In the genomic region with DNA sequence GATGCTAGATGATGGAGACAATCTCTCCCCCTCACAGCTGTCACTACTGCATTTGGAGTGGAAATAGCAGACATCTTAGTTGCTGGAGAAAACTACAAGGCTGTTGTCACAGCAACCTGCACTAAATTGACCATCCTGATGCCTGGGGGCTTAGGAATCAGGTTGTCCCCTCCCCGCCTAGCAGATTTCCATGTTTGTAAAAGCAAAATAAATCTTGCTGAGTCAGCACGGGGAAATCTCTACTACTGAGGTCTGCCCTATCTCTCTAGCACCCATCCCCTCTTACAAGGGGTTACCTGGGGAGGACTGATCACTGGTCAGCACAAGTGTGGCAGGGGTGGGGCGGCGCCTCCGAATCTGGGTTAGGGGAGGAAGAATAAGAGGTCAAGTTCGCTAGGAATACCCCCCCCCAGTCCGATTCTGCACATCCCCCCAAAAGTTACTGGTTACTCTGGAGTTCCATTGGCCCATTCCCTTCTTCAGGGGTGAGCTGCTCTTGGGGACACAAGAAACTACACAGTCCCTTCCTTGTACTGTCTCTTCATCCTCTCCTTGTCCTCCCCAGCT, we compare ENCODE assay signal across 25 mouse cellular contexts. TPM values are rescaled to one million over a fixed set of nuclear protein-coding genes. Genes with fewer than 3 reads are reported as not detected.
DNase-seq lines count a peak whose midpoint lies in the region; TF ChIP-seq lines count a peak whose summit lies in the region.
"Had no signal": no experiment of that assay in that cellular context is flagged by ENCODE, and none has a peak within 500 bp of the region (broad histone marks: within the 10 kb centered on the region; RNA-seq: fewer than 3 reads in every experiment).

No protein-coding gene starts in this region.

- H3K79me2 ChIP-seq in CH12.LX (replicated peaks; ENCODE audit: control insufficient read depth, extremely low read depth, insufficient read depth, poor library complexity, severe bottlenecking) (no peaks in the 10 kb centered on the region), MEL (ENCODE audit: control insufficient read depth, insufficient read depth, low read length, poor library complexity) (no peaks in the 10 kb centered on the region)

- H3K4me2 ChIP-seq in CH12.LX (ENCODE audit: insufficient read depth, low read depth, poor library complexity, severe bottlenecking), result no peak overlapping the region
- H3K4me2 ChIP-seq: embryonic facial prominence, embryonic 12.5 days; forebrain, embryonic 13.5 days; forebrain, embryonic 15.5 days had no signal

- TF ChIP-seq EP300 in CH12.LX (IDR thresholded peaks at IDR 0.05; ENCODE audit: low read length) (no peak), MEL (IDR thresholded peaks at IDR 0.05; ENCODE audit: low read depth in 1 of 2, low read length in 2 of 2) (no peak)

- H3K4me1 ChIP-seq in CH12.LX (ENCODE audit: control insufficient read depth in 1 of 2, insufficient read depth in 2 of 2), result peaks cover 0 to 15% of the 10 kb centered on the region in 2 experiments; a peak in 1 of 4 replicates
- no peaks in the 10 kb centered on the region for H3K4me1 ChIP-seq in MEL (ENCODE audit: control insufficient read depth in 1 of 2, insufficient read depth in 2 of 2, low read length in 2 of 2)

- H3K36me3 ChIP-seq in CH12.LX (replicated peaks in 1 of 2; ENCODE audit: control insufficient read depth in 1 of 2, insufficient read depth in 1 of 2, low read length in 1 of 2), result peaks cover 6 to 48% of the 10 kb centered on the region in 2 experiments
- H3K36me3 ChIP-seq in MEL (ENCODE audit: control insufficient read depth in 1 of 2, insufficient read depth in 2 of 2, low read length in 2 of 2), result no peaks in the 10 kb centered on the region
- H3K36me3 ChIP-seq: embryonic facial prominence, embryonic 10.5 days; embryonic facial prominence, embryonic 12.5 days; G1E had no signal

- no peak overlapping the region for H3K4me3 ChIP-seq in layer of hippocampus, adult 2 months
- H3K4me3 ChIP-seq in CH12.LX (replicated peaks in 1 of 3; ENCODE audit: low read depth in 2 of 3, low read length in 2 of 3, poor library complexity in 1 of 3) (no peak overlapping the region), MEL (ENCODE audit: control insufficient read depth in 1 of 2, insufficient read depth in 1 of 2, low read depth in 2 of 2, low read length in 2 of 2) (no peak overlapping the region)
- H3K4me3 ChIP-seq: embryonic facial prominence, embryonic 10.5 days; embryonic facial prominence, embryonic 12.5 days; forebrain, embryonic 13.5 days; forebrain, embryonic 15.5 days had no signal

- no peak for TF ChIP-seq POLR2A in CH12.LX (IDR thresholded peaks at IDR 0.05; ENCODE audit: low read depth, low read length)
- TF ChIP-seq POLR2A in MEL (IDR thresholded peaks at IDR 0.05; ENCODE audit: control insufficient read depth in 1 of 2, insufficient read depth in 1 of 2, low read depth in 1 of 2, low read length in 2 of 2, poor library complexity in 1 of 2), result no peak

- H3K27me3 ChIP-seq in CH12.LX (replicated peaks), result no peaks in the 10 kb centered on the region
- no peaks in the 10 kb centered on the region for H3K27me3 ChIP-seq in MEL (ENCODE audit: control insufficient read depth in 1 of 2, insufficient read depth in 2 of 2, low read length in 2 of 2)
- H3K27me3 ChIP-seq: forebrain, embryonic 13.5 days; forebrain, embryonic 15.5 days had no signal

- no peak for TF ChIP-seq RAD21 in CH12.LX (IDR thresholded peaks at IDR 0.05; ENCODE audit: low read depth, low read length)
- TF ChIP-seq RAD21 in MEL (IDR thresholded peaks at IDR 0.05; ENCODE audit: low read depth, low read length), result no peak

- dilution Hi-C loops in CH12.LX (cut with MboI; ENCODE audit: extremely low pct_ligation_motif_present, extremely low pct_unique_long_range_greater_than_20kb, low sequenced_read_pairs), result no loop called here

- no peak for TF ChIP-seq CTCF in layer of hippocampus, adult 2 months (conservative IDR thresholded peaks at IDR 0.05)
- 0 out of 4 replicates have a peak, but pooled peaks of 1 of the 2 experiments have one; percentile 4 for TF ChIP-seq CTCF in CH12.LX (conservative IDR thresholded peaks at IDR 0.05 in 1 of 2, IDR thresholded peaks at IDR 0.05 in 1 of 2; ENCODE audit: low read depth in 2 of 2, low read length in 2 of 2)
- TF ChIP-seq CTCF in MEL (IDR thresholded peaks at IDR 0.05 in 2 of 3, conservative IDR thresholded peaks at IDR 0.05 in 1 of 3; ENCODE audit: control insufficient read depth in 1 of 3, insufficient read depth in 1 of 3, low read depth in 2 of 3, low read length in 3 of 3, poor library complexity in 1 of 3, severe bottlenecking in 1 of 3), result no peak

- no peaks in the 10 kb centered on the region for H3K9me3 ChIP-seq in CH12.LX (replicated peaks; ENCODE audit: low read length)
- no peaks in the 10 kb centered on the region for H3K9me3 ChIP-seq in MEL (replicated peaks; ENCODE audit: insufficient read depth, low read length)
- H3K9me3 ChIP-seq: embryonic facial prominence, embryonic 10.5 days; embryonic facial prominence, embryonic 12.5 days; forebrain, embryonic 13.5 days; forebrain, embryonic 15.5 days; G1E had no signal

- H3K27ac ChIP-seq in layer of hippocampus, adult 2 months, result peak overlapping the region; percentile 63; the same call in 1 of the 2 replicates
- H3K27ac ChIP-seq in CH12.LX (ENCODE audit: insufficient read depth, low read depth), result no peak overlapping the region
- no peak overlapping the region for H3K27ac ChIP-seq in MEL (ENCODE audit: control insufficient read depth, low read depth, low read length)
- H3K27ac ChIP-seq: embryonic facial prominence, embryonic 10.5 days; embryonic facial prominence, embryonic 12.5 days; forebrain, embryonic 13.5 days; forebrain, embryonic 15.5 days had no signal

- in situ Hi-C loops in CH12.LX (cut with MboI; ENCODE audit: low pct_ligation_motif_present, low pct_unique_long_range_greater_than_20kb, low sequenced_read_pairs), result no loop called here

- peak; percentile 81 for DNase-seq in heart, adult 11 months
- no peak for DNase-seq in heart, postnatal 25 days (ENCODE audit: low spot score)
- DNase-seq in layer of hippocampus, adult 2 months (ENCODE audit: low spot score in 2 of 2), result peak in 1 of 2 experiments; percentile 9
- DNase-seq in layer of hippocampus, postnatal 14 days (ENCODE audit: low spot score in 2 of 2), result no peak
- DNase-seq in CH12.LX (ENCODE audit: extremely low read depth) (no peak), MEL (ENCODE audit: low read depth, low spot score) (no peak)
- DNase-seq in left cerebral cortex, postnatal 4 days, result no peak
- DNase-seq: adrenal gland, adult 8-10 months; adrenal gland, postnatal 14 days; adrenal gland, postnatal 36 days; B cell, adult 2 months; cerebellum, adult 11-12 months; cerebellum, adult 2 months; cerebellum, adult 9-10 months; cerebellum, postnatal 25 days; forebrain, postnatal 0 days had no signal

- H3K9ac ChIP-seq in CH12.LX (ENCODE audit: insufficient read depth, low read depth), result no peak overlapping the region
- H3K9ac ChIP-seq in MEL (ENCODE audit: control insufficient read depth, low read depth, low read length, poor library complexity, severe bottlenecking), result no peak overlapping the region
- H3K9ac ChIP-seq: embryonic facial prominence, embryonic 12.5 days; forebrain, embryonic 13.5 days; forebrain, embryonic 15.5 days had no signal

- intact Hi-C loops in heart, postnatal 25 days (cut with DNase I), result no loop called here
- intact Hi-C loops in left cerebral cortex, postnatal 4 days (cut with DNase I), result no loop called here

TF ChIP-seq in CH12.LX, 34 proteins besides CTCF, POLR2A, EP300 and RAD21 (continues in another document):
- TF ChIP-seq TBP (conservative IDR thresholded peaks at IDR 0.05; ENCODE audit: low read depth, low read length), result no peak
- no peak for TF ChIP-seq SIN3A (IDR thresholded peaks at IDR 0.05; ENCODE audit: low read length)
- TF ChIP-seq MAFK (IDR thresholded peaks at IDR 0.05; ENCODE audit: insufficient replicate concordance, low read length), result peak; percentile 98
- TF ChIP-seq KAT2A (IDR thresholded peaks at IDR 0.05; ENCODE audit: insufficient replicate concordance, low read length), result no peak

TF ChIP-seq in MEL, 35 proteins besides CTCF, POLR2A, EP300 and RAD21:
- peak; percentile 76; the same call in 1 of the 2 replicates for TF ChIP-seq MAFK (IDR thresholded peaks at IDR 0.05; ENCODE audit: borderline replicate concordance, low read depth, low read length)
- no peak for TF ChIP-seq NRF1 (IDR thresholded peaks at IDR 0.05; ENCODE audit: insufficient read depth, low read depth, low read length, poor library complexity, severe bottlenecking)

RNA-seq across cellular contexts. Expression of gene Ppp1r1a, which starts 3.7 kb away (rescaled TPM):
- total RNA-seq in heart, postnatal 25 days (2021), result 10 to 100 TPM; 10.5 to 12.0 TPM
- 100 to 1,000 TPM; 118 to 136 TPM for total RNA-seq in layer of hippocampus, adult 2 months (2021)
- 100 to 1,000 TPM; 121 to 126 TPM for total RNA-seq in layer of hippocampus, postnatal 14 days (2021)
- total RNA-seq in CH12.LX (2012; rRNA removed), result 0.21 TPM in 1 of 2 replicates, not detected in the other
- total RNA-seq in CH12.LX (2014; rRNA removed), result not detected in 2 replicates
- 0.59 and 1.1 TPM in 2 replicates for polyA plus RNA-seq in CH12.LX (2012; ENCODE audit: insufficient read length, low read depth)
- total RNA-seq in MEL (2012; rRNA removed), result not detected in 2 replicates
- not detected for polyA plus RNA-seq in MEL (2012; ENCODE audit: insufficient read depth in 1 of 2, insufficient read length in 2 of 2, low read depth in 1 of 2, low replicate concordance in 2 of 2, missing spikeins in 1 of 2)
- total RNA-seq in left cerebral cortex, postnatal 4 days (2021), result 100 to 1,000 TPM; 144 to 153 TPM
- total RNA-seq: G1E had no signal
- polyA plus RNA-seq: CD4-positive, CD25-positive, alpha-beta regulatory T cell, adult 4 months; G1E had no signal

RNA-seq across cellular contexts. Expression of gene Glycam1, which starts 30.7 kb away (rescaled TPM):
- total RNA-seq in heart, postnatal 25 days (2021), result not detected
- total RNA-seq in layer of hippocampus, adult 2 months (2021), result 1 to 10 TPM in 1 of 2 experiments, not detected in 1; 1.7 TPM
- 1 to 10 TPM; 1.9 to 2.7 TPM for total RNA-seq in layer of hippocampus, postnatal 14 days (2021)
- not detected in 2 replicates for total RNA-seq in CH12.LX (2012; rRNA removed)
- total RNA-seq in CH12.LX (2014; rRNA removed), result not detected in 2 replicates
- not detected in 2 replicates for polyA plus RNA-seq in CH12.LX (2012; ENCODE audit: insufficient read length, low read depth)
- not detected in 2 replicates for total RNA-seq in MEL (2012; rRNA removed)
- not detected for polyA plus RNA-seq in MEL (2012; ENCODE audit: insufficient read depth in 1 of 2, insufficient read length in 2 of 2, low read depth in 1 of 2, low replicate concordance in 2 of 2, missing spikeins in 1 of 2)
- total RNA-seq in left cerebral cortex, postnatal 4 days (2021), result not detected
- total RNA-seq: adrenal gland, adult 18-20 months; adrenal gland, adult 8-10 months; adrenal gland, postnatal 14 days; adrenal gland, postnatal 36 days; forebrain, postnatal 0 days; G1E had no signal
- polyA plus RNA-seq: CD4-positive, CD25-positive, alpha-beta regulatory T cell, adult 4 months; cerebellum, adult 2 months; embryonic facial prominence, embryonic 10.5 days; embryonic facial prominence, embryonic 12.5 days; embryonic facial prominence, embryonic 14.5 days; forebrain, embryonic 11.5 days; forebrain, embryonic 13.5 days; forebrain, embryonic 15.5 days; forebrain, postnatal 0 days; G1E had no signal

RNA-seq across cellular contexts. Expression of gene Pde1b, which starts 31.3 kb away (rescaled TPM):
- 1 to 10 TPM; 1.1 to 1.4 TPM for total RNA-seq in heart, postnatal 25 days (2021)
- 100 to 1,000 TPM; 109 to 117 TPM for total RNA-seq in layer of hippocampus, adult 2 months (2021)
- total RNA-seq in layer of hippocampus, postnatal 14 days (2021), result 10 to 100 TPM; 55.7 to 63.7 TPM
- 15.0 and 16.3 TPM in 2 replicates for total RNA-seq in CH12.LX (2012; rRNA removed)
- total RNA-seq in CH12.LX (2014; rRNA removed), result 14.2 and 19.2 TPM in 2 replicates
- 31.9 and 36.7 TPM in 2 replicates for polyA plus RNA-seq in CH12.LX (2012; ENCODE audit: insufficient read length, low read depth)
- 1.8 and 2.4 TPM in 2 replicates for total RNA-seq in MEL (2012; rRNA removed)
- polyA plus RNA-seq in MEL (2012; ENCODE audit: insufficient read depth in 1 of 2, insufficient read length in 2 of 2, low read depth in 1 of 2, low replicate concordance in 2 of 2, missing spikeins in 1 of 2), result 1 to 10 TPM in 1 of 2 experiments, not detected in 1; 4.5 TPM
- 10 to 100 TPM; 52.8 to 58.1 TPM for total RNA-seq in left cerebral cortex, postnatal 4 days (2021)

Comparison
In these comparisons a context has a peak if more than half of its experiments do, and no peak if none do; other contexts are left out.
1. RNA of gene Ppp1r1a, which starts 3.7 kb away (total RNA-seq): 144 to 153 TPM in left cerebral cortex, postnatal 4 days, 118 to 136 TPM in layer of hippocampus, adult 2 months, 121 to 126 TPM in layer of hippocampus, postnatal 14 days and 10.5 to 12.0 TPM in heart, postnatal 25 days; 0.21 TPM in CH12.LX and not detected in MEL; every median in the first group is over 4 times any median in the second.